Mouse (Mus musculus) cerebellum, adult 2 months (tissue): Measurements from ENCODE around the gene Krt72.

ENCODE experiments used
- CTCF ChIP-seq: fragments of 200-500 bp; IDR thresholded peaks from 2 replicates; pipeline ENCODE4 v1.5.1; 2011; ENCODE audit warnings: low read depth, mild to moderate bottlenecking, control low read depth, low read length, moderate library complexity, borderline replicate concordance; ENCODE audit not compliant: insufficient read depth
- POLR2A ChIP-seq: fragments of 200-500 bp; IDR thresholded peaks from 2 replicates; pipeline ENCODE4 v1.6.1; 2011; ENCODE audit warnings: low read length, control low read depth, borderline replicate concordance; ENCODE audit not compliant: insufficient read depth

- TF ChIP-seq CTCF (no peak), POLR2A (no peak)
Observed at GRCm38 (mm10) chr15:101730653-101731052, 55.6 kb downstream of the Krt72 start.
